8 mouse cellular contexts compared by ENCODE assay signal in genomic region chr12:55492184-55492898, GRCm38 (mm10). TPM values are rescaled to one million over a fixed set of nuclear protein-coding genes. Genes with fewer than 3 reads are reported as not detected.
DNase-seq lines count a peak whose midpoint lies in the region; ATAC-seq lines count a peak whose summit lies in the region.

TSS of gene Nfkbia (minus strand) at chr12:55492647.

- H3K4me2 ChIP-seq in hindbrain, embryonic 15.5 days: peak within 1 kb of the TSS; percentile 95

- H3K4me3 ChIP-seq in hindbrain, embryonic 15.5 days: peak within 1 kb of the TSS; percentile 71

- H3K27ac ChIP-seq in hindbrain, embryonic 15.5 days (replicated peaks): peak within 1 kb of the TSS; percentile 95

- peak; percentile 91 for ATAC-seq in hindbrain, embryonic 15.5 days (ENCODE audit: low FRiP score, low read depth)

- peak; percentile 95 for DNase-seq in ZHBTc4 (ENCODE audit: low read depth, low spot score)
- peak; percentile 85 to 91 for DNase-seq in cerebellum, postnatal 4 days (ENCODE audit: low spot score in 2 of 2)
- peak; percentile 97 for DNase-seq in gastrocnemius, adult 18-20 months (ENCODE audit: low spot score)
- DNase-seq in left cerebral cortex, adult 11 months (ENCODE audit: low spot score): peak; percentile 81
- peak; percentile 97 for DNase-seq in lung, postnatal 36 days
- DNase-seq in retina, embryonic 14.5 days (ENCODE audit: low spot score): peak; percentile 90
- peak; percentile 94 for DNase-seq in thymus, postnatal 36 days

- H3K9ac ChIP-seq in hindbrain, embryonic 15.5 days: peak within 1 kb of the TSS; percentile 89

- no peaks in the 10 kb centered on the region for H3K27me3 ChIP-seq in hindbrain, embryonic 15.5 days

- H3K9me3 ChIP-seq in hindbrain, embryonic 15.5 days: no peaks in the 10 kb centered on the region

- H3K4me1 ChIP-seq in hindbrain, embryonic 15.5 days (replicated peaks): peaks cover 35% of the 10 kb centered on the region

- H3K36me3 ChIP-seq in hindbrain, embryonic 15.5 days: peaks cover 26% of the 10 kb centered on the region

- WGBS in hindbrain, embryonic 15.5 days: under 1% methylated on average over 38 of the region's 58 CpGs

RNA-seq across cellular contexts. Expression of gene Nfkbia, which starts in this region (rescaled TPM):
- 10 to 100 TPM; 19.0 to 63.6 TPM for total RNA-seq in gastrocnemius, adult 18-20 months (2021)
- 61.6 and 62.6 TPM in 2 replicates for polyA plus RNA-seq in hindbrain, embryonic 15.5 days (2015; fragmentation: Nextera tagmentation; extraction: Ambion mirVana)

Comparison
In these comparisons a context has a peak if more than half of its experiments do, and no peak if none do; other contexts are left out.
1. Peak in every context shown above with its lines: DNase-seq, ATAC-seq, H3K4me3 ChIP-seq and H3K27ac ChIP-seq.